Mouse (Mus musculus) large intestine, adult 2 months (tissue): ENCODE measurements around the gene Jmjd6. TPM values are rescaled to one million over a fixed set of nuclear protein-coding genes. Genes with fewer than 3 reads are reported as not detected.

Source experiments
- DNase-seq: peaks from one replicate; pipeline ENCODE4 v3.0.0-alpha.2; 2012; ENCODE audit warnings: low read depth, low spot score
- WGBS: fragments of 180-500 bp; shearing (Covaris S2); methylation state at CpG from one replicate; pipeline ENCODE4 v1.1.7; 2018; 5-methylcytosine and 5-hydroxymethylcytosine counted together
- polyA plus RNA-seq: library from polyadenylated mRNA; depleted of rRNA; stranded (reverse); fragments of >200 nt; gene quantifications from 2 replicates; pipeline ENCODE4 v1.2.3, GENCODE M21; 2012; rRNA removed

Gene Jmjd6
- polyA plus RNA-seq, 1 experiment = 26.6 TPM

GRCm38 (mm10) chr11:116809520-116809919 lies 33.7 kb downstream of the Jmjd6 start:
- WGBS = 83% methylated on average over 8 of the region's 8 CpGs

GRCm38 (mm10) chr11:116808811-116809395 lies 34.3 kb downstream of the Jmjd6 start:
- 87% methylated on average over 11 of the region's 11 CpGs for WGBS
- DNase-seq = no peak

More at GRCm38 (mm10) chr11:116809520-116809919, 33.7 kb downstream of the Jmjd6 start:
- DNase-seq = no peak

GRCm38 (mm10) chr11:116807938-116808606 lies 35.2 kb downstream of the Jmjd6 start:
- DNase-seq = peak; percentile 56
- WGBS = 18% methylated on average over 7 of the region's 7 CpGs

GRCm38 (mm10) chr11:116807526-116807925 lies 35.7 kb downstream of the Jmjd6 start:
- no peak for DNase-seq
- WGBS = 72% methylated on average over 3 of the region's 3 CpGs

- DNase-seq = no peak
- WGBS = 63% methylated on average over 7 of the region's 7 CpGs
These were observed 36.1 kb downstream of the Jmjd6 start for GRCm38 (mm10) chr11:116807116-116807515.

GRCm38 (mm10) chr11:116806136-116807071 lies 36.8 kb downstream of the Jmjd6 start:
- WGBS = 74% methylated on average over 15 of the region's 15 CpGs
- DNase-seq = no peak

GRCm38 (mm10) chr11:116802709-116803108 lies 40.5 kb downstream of the Jmjd6 start:
- no peak for DNase-seq
- 84% methylated on average over 5 of the region's 5 CpGs for WGBS

GRCm38 (mm10) chr11:116801106-116801505 lies 42.1 kb downstream of the Jmjd6 start:
- 75% methylated on average over 5 of the region's 5 CpGs for WGBS

GRCm38 (mm10) chr11:116799364-116799763 lies 43.9 kb downstream of the Jmjd6 start:
- WGBS = 82% methylated on average over 5 of the region's 5 CpGs
- DNase-seq = no peak

More at GRCm38 (mm10) chr11:116801106-116801505, 42.1 kb downstream of the Jmjd6 start:
- DNase-seq = no peak

Other genes with a start within 250 kb of the Jmjd6 start
- gene Rhbdf2, start 216.4 kb downstream of the Jmjd6 start, polyA plus RNA-seq = 22.5 and 32.3 TPM in 2 replicates
- gene Prcd, start 189.9 kb downstream of the Jmjd6 start, polyA plus RNA-seq = 0.30 and 0.44 TPM in 2 replicates
- 18.9 and 20.6 TPM in 2 replicates for gene Cygb, start 189.1 kb downstream of the Jmjd6 start, polyA plus RNA-seq
- gene St6galnac1, start 67.9 kb downstream of the Jmjd6 start, polyA plus RNA-seq = not detected in 2 replicates
- gene Mxra7, start 15.4 kb downstream of the Jmjd6 start, polyA plus RNA-seq = 6.3 and 10.4 TPM in 2 replicates
- gene Mettl23, start 171 bp downstream of the Jmjd6 start, polyA plus RNA-seq = 21.8 and 22.4 TPM in 2 replicates
- 18.1 and 27.2 TPM in 2 replicates for gene Mfsd11, start 9.0 kb upstream of the Jmjd6 start, polyA plus RNA-seq
- gene Srsf2, start 9.6 kb upstream of the Jmjd6 start, polyA plus RNA-seq = 264 and 426 TPM in 2 replicates
- gene Mgat5b, start 75.4 kb upstream of the Jmjd6 start, polyA plus RNA-seq = 0.03 and 0.15 TPM in 2 replicates